Mouse (Mus musculus) G1E (cell line): ENCODE results near the gene Pdzd2.

Source experiments
- CTCF ChIP-seq: IDR thresholded peaks from 2 replicates; pipeline ENCODE4 v1.5.1; 2012; ENCODE audit warnings: low read depth, low read length, inconsistent platforms, mixed read lengths
- GATA1 ChIP-seq: IDR thresholded peaks from 2 replicates; pipeline ENCODE4 v1.6.1; 2012; ENCODE audit warnings: borderline replicate concordance, low read length, inconsistent platforms, mixed read lengths
- GATA2 ChIP-seq: IDR thresholded peaks from 2 replicates; pipeline ENCODE4 v1.6.1; 2012; ENCODE audit warnings: low read depth, low read length, inconsistent platforms, borderline replicate concordance
- POLR2AphosphoS5 ChIP-seq: IDR thresholded peaks from 2 replicates; pipeline ENCODE4 v1.6.1; 2012; ENCODE audit warnings: low read depth, low read length, inconsistent platforms; ENCODE audit not compliant: insufficient replicate concordance
- TAL1 ChIP-seq: conservative IDR thresholded peaks from 2 replicates; pipeline ENCODE4 v1.6.1; 2012; ENCODE audit warnings: low read depth, low read length, inconsistent platforms, mixed read lengths

GRCm38 (mm10) chr15:12348950-12349349, 390.8 kb downstream of the Pdzd2 start:
- TF ChIP-seq CTCF: no peak
- no peak for TF ChIP-seq POLR2AphosphoS5
- TF ChIP-seq GATA1: no peak
- no peak for TF ChIP-seq TAL1
- no peak for TF ChIP-seq GATA2
